Mouse (Mus musculus): Measurements from ENCODE around the gene Rbmxl2.
A peak's percentile ranks its signal among the peaks of the same experiment; 100 is the strongest.

Gene Rbmxl2

GRCm38 (mm10) chr7:107236854-107237253 lies 27.6 kb downstream of the Rbmxl2 start:
- TF ChIP-seq POU5F1 (IDR thresholded peaks at IDR 0.05; ENCODE audit: borderline replicate concordance, low read length) (peak; percentile 87), CTCF (conservative IDR thresholded peaks at IDR 0.05; ENCODE audit: low read length) (no peak), NANOG (IDR thresholded peaks at IDR 0.05; ENCODE audit: borderline replicate concordance, low read length) (peak; percentile 87)
- H3K4me3 ChIP-seq (replicated peaks; ENCODE audit: low read length), result peak overlapping the region; percentile 7; the same call in 1 of the 2 replicates
- H3K4me1 ChIP-seq (replicated peaks; ENCODE audit: low read depth, low read length), result peaks cover 79% of the 10 kb centered on the region
- H3K36me3 ChIP-seq (ENCODE audit: insufficient read depth, low read length), result peaks cover 40% of the 10 kb centered on the region
- no peaks in the 10 kb centered on the region for H3K9me3 ChIP-seq (ENCODE audit: low read length)
- no peaks in the 10 kb centered on the region for H3K27me3 ChIP-seq (ENCODE audit: insufficient read depth, low read length)

- Histone ChIP-seq H3K27me3 (ENCODE audit: insufficient read depth, low read length) (no peaks in the 10 kb centered on the region), H3K9me3 (ENCODE audit: low read length) (no peaks in the 10 kb centered on the region), H3K36me3 (ENCODE audit: insufficient read depth, low read length) (peaks cover 35% of the 10 kb centered on the region), H3K4me1 (replicated peaks; ENCODE audit: low read depth, low read length) (peaks cover 79% of the 10 kb centered on the region), H3K4me3 (replicated peaks; ENCODE audit: low read length) (peak overlapping the region; percentile 74)
- TF ChIP-seq POU5F1 (IDR thresholded peaks at IDR 0.05; ENCODE audit: borderline replicate concordance, low read length) (no peak), CTCF (conservative IDR thresholded peaks at IDR 0.05; ENCODE audit: low read length) (no peak), NANOG (IDR thresholded peaks at IDR 0.05; ENCODE audit: borderline replicate concordance, low read length) (no peak)
Measured at GRCm38 (mm10) chr7:107237498-107237897, 28.3 kb downstream of the Rbmxl2 start.

GRCm38 (mm10) chr7:107241371-107241883 lies 32.2 kb downstream of the Rbmxl2 start:
- H3K27me3 ChIP-seq (ENCODE audit: insufficient read depth, low read length), result no peaks in the 10 kb centered on the region
- no peak for TF ChIP-seq POU5F1 (IDR thresholded peaks at IDR 0.05; ENCODE audit: borderline replicate concordance, low read length)
- no peak for TF ChIP-seq NANOG (IDR thresholded peaks at IDR 0.05; ENCODE audit: borderline replicate concordance, low read length)
- no peak for TF ChIP-seq CTCF (conservative IDR thresholded peaks at IDR 0.05; ENCODE audit: low read length)
- no peak overlapping the region for H3K4me3 ChIP-seq (replicated peaks; ENCODE audit: low read length)
- H3K4me1 ChIP-seq (replicated peaks; ENCODE audit: low read depth, low read length), result peaks cover 64% of the 10 kb centered on the region
- H3K9me3 ChIP-seq (ENCODE audit: low read length), result no peaks in the 10 kb centered on the region
- peaks cover 15% of the 10 kb centered on the region for H3K36me3 ChIP-seq (ENCODE audit: insufficient read depth, low read length)

DNA sequence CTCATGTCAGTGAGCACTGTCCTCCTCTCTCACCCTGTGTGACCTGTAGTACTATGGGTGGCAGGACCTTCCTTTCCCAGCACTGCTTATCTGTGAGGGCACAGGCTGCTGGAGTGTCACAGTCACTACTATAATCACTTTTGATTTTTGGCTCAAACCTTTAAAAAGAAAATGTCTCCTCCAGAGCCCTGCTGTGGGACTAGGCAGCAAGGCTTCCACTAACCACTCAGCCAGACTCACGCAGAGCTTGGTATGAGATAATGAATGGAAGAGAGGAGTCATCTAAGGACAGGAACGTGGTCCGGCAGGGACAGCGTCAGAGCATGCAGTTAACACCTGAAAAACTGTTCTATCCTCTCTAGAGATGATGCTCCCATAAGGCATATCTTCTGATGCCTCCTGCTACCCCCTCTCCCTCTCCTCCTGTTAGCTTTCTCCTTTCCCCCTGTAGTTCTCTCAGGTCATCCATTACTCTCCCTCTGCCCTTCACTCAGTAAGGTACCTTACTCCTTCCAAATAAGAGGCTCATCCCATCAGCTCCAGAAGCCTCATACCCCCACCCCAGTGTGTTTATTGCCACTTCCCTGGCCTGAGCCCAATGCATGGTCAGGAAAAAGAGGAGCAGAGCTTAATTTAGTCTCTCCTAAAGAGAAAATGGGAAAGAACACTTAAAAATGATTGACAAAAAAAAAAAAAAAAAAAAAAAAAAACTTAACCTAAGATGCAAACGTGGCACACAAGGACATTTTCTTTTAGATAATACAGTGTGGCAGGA lies 41.2 kb downstream of the Rbmxl2 start:
- H3K36me3 ChIP-seq (ENCODE audit: insufficient read depth, low read length), result peaks cover 22% of the 10 kb centered on the region
- H3K4me3 ChIP-seq (replicated peaks; ENCODE audit: low read length), result no peak overlapping the region
- TF ChIP-seq CTCF (conservative IDR thresholded peaks at IDR 0.05; ENCODE audit: low read length) (no peak), POU5F1 (IDR thresholded peaks at IDR 0.05; ENCODE audit: borderline replicate concordance, low read length) (no peak)
- no peaks in the 10 kb centered on the region for H3K9me3 ChIP-seq (ENCODE audit: low read length)
- no peaks in the 10 kb centered on the region for H3K27me3 ChIP-seq (ENCODE audit: insufficient read depth, low read length)
- H3K4me1 ChIP-seq (replicated peaks; ENCODE audit: low read depth, low read length), result peaks cover 35% of the 10 kb centered on the region

DNA sequence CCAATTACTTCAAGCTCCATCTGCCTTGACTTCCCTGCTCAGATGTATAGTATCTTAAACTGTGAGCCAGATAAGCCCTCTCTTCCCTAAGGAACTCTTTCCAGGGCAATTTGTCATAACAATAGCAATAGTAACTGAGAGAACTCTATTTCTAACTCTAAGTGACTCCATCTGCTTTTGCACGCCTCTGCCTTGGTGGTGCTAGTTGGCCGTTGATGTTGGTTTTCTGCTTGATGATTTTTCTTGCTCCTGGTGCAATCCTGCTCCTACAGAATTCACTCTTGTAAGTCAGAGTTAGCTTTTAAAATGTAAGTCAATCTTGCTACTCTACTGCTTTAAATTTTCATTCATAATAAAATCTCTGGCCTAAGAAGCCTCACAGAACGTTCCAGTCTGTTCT lies 44.1 kb downstream of the Rbmxl2 start:
- H3K36me3 ChIP-seq (ENCODE audit: insufficient read depth, low read length), result peaks cover 30% of the 10 kb centered on the region

DNA sequence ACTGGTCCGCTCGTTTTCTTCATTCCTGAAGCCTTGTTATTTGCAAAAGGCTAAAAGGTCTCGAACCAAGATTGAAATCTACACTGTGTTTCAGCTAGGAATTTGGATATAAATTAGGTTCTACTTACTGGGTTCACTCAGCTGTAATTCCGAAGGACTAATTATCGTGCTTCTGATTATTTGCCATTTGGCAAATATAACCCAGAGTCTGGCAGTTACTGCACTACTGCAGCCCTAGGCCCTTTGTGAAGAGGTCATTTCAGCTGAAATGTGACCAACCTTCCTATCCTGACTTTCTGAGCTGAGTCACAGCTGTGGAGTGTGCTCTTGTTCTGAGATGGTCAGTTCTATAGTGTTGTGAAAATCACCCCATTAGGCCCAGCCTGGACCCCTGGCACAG lies 50.7 kb downstream of the Rbmxl2 start:
- no peak overlapping the region for H3K4me3 ChIP-seq (replicated peaks; ENCODE audit: low read length)
- TF ChIP-seq CTCF (conservative IDR thresholded peaks at IDR 0.05; ENCODE audit: low read length) (no peak), POU5F1 (IDR thresholded peaks at IDR 0.05; ENCODE audit: borderline replicate concordance, low read length) (no peak), NANOG (IDR thresholded peaks at IDR 0.05; ENCODE audit: borderline replicate concordance, low read length) (no peak)
- peaks cover 9% of the 10 kb centered on the region for H3K4me1 ChIP-seq (replicated peaks; ENCODE audit: low read depth, low read length)
- H3K9me3 ChIP-seq (ENCODE audit: low read length), result no peaks in the 10 kb centered on the region
- H3K27me3 ChIP-seq (ENCODE audit: insufficient read depth, low read length), result no peaks in the 10 kb centered on the region
- H3K36me3 ChIP-seq (ENCODE audit: insufficient read depth, low read length), result peaks cover 16% of the 10 kb centered on the region

More for the DNA sequence above, 44.1 kb downstream of the Rbmxl2 start:
- Histone ChIP-seq H3K27me3 (ENCODE audit: insufficient read depth, low read length) (no peaks in the 10 kb centered on the region), H3K4me3 (replicated peaks; ENCODE audit: low read length) (no peak overlapping the region), H3K4me1 (replicated peaks; ENCODE audit: low read depth, low read length) (peaks cover 40% of the 10 kb centered on the region), H3K9me3 (ENCODE audit: low read length) (no peaks in the 10 kb centered on the region)
- no peak for TF ChIP-seq CTCF (conservative IDR thresholded peaks at IDR 0.05; ENCODE audit: low read length)

All from E14TG2a.4 (cell line).